Mouse (Mus musculus) midbrain, embryonic 12.5 days (tissue): ENCODE measurements around the gene Frmd5. TPM values are rescaled to one million over a fixed set of nuclear protein-coding genes. Genes with fewer than 3 reads are reported as not detected.

Experiments used
- ATAC-seq: fragments of 200-750 bp; cut with Nextera tagmentation; 2 replicates; pipeline ENCODE4 v1.8.0; 2017; ENCODE audit warnings: low read depth, moderate TSS enrichment, moderate library complexity; ENCODE audit not compliant: low FRiP score
- H3K27ac ChIP-seq: fragments of 300-500 bp; sonication (generic); replicated peaks from 2 replicates; pipeline ENCODE4 v1.5.1; 2016; ENCODE audit warnings: mild to moderate bottlenecking
- H3K27me3 ChIP-seq: fragments of 300-500 bp; sonication (generic); 2 replicates; pipeline ENCODE4 v1.6.1; 2016; ENCODE audit warnings: mild to moderate bottlenecking
- H3K36me3 ChIP-seq: fragments of 300-500 bp; sonication (generic); 2 replicates; pipeline ENCODE4 v1.6.1; 2016
- H3K4me1 ChIP-seq: fragments of 300-500 bp; sonication (generic); 2 replicates; pipeline ENCODE4 v1.6.1; 2016
- H3K4me2 ChIP-seq: fragments of 300-500 bp; sonication (generic); replicated peaks from 2 replicates; pipeline ENCODE4 v1.6.1; 2016; ENCODE audit warnings: mild to moderate bottlenecking, moderate library complexity
- H3K4me3 ChIP-seq: fragments of 300-500 bp; sonication (generic); 2 replicates; pipeline ENCODE4 v1.5.1; 2016; ENCODE audit warnings: mild to moderate bottlenecking
- H3K9ac ChIP-seq: fragments of 300-500 bp; sonication (generic); replicated peaks from 2 replicates; pipeline ENCODE4 v1.6.1; 2016; ENCODE audit warnings: mild to moderate bottlenecking, moderate library complexity
- H3K9me3 ChIP-seq: fragments of 300-500 bp; sonication (generic); 2 replicates; pipeline ENCODE4 v1.6.1; 2016; ENCODE audit warnings: mild to moderate bottlenecking
- WGBS: fragments of 180-500 bp; shearing (Covaris S2); methylation state at CpG from one replicate; pipeline ENCODE4 v1.1.7; 2016; 5-methylcytosine and 5-hydroxymethylcytosine counted together
- polyA plus RNA-seq: library from polyadenylated mRNA; unstranded; fragments of >200 nt; fragmentation: Nextera tagmentation; extraction: Ambion mirVana; gene quantifications from 2 replicates; pipeline ENCODE4 v1.2.1, GENCODE M21; 2016

Gene Frmd5
- polyA plus RNA-seq, 1 experiment from 2014 or later: 22.0 TPM

GRCm38 (mm10) chr2:121717133-121717532, 89.8 kb downstream of the Frmd5 start:
- H3K36me3 ChIP-seq: no peaks in the 10 kb centered on the region
- no peak overlapping the region for H3K4me2 ChIP-seq
- H3K9ac ChIP-seq: no peak overlapping the region
- ATAC-seq: 0 out of 2 replicates have a peak, but pooled peaks have one; percentile 44
- no peak overlapping the region for H3K27ac ChIP-seq
- H3K4me1 ChIP-seq: peaks cover 10% of the 10 kb centered on the region
- WGBS: 50% methylated on average over 3 of the region's 3 CpGs
- H3K9me3 ChIP-seq: no peaks in the 10 kb centered on the region
- no peak overlapping the region for H3K4me3 ChIP-seq
- H3K27me3 ChIP-seq: no peaks in the 10 kb centered on the region

- Histone ChIP-seq H3K27ac (no peak overlapping the region), H3K4me2 (no peak overlapping the region), H3K9me3 (no peaks in the 10 kb centered on the region), H3K36me3 (no peaks in the 10 kb centered on the region), H3K4me3 (no peak overlapping the region), H3K4me1 (peaks cover 10% of the 10 kb centered on the region), H3K27me3 (no peaks in the 10 kb centered on the region), H3K9ac (no peak overlapping the region)
- 93% methylated on average over 4 of the region's 4 CpGs for WGBS
- no peak for ATAC-seq
These were observed 93.3 kb downstream of the Frmd5 start for GRCm38 (mm10) chr2:121713567-121713966.

GRCm38 (mm10) chr2:121711748-121712384, 95.0 kb downstream of the Frmd5 start:
- no peak for ATAC-seq
- WGBS: 34% methylated on average over 9 of the region's 9 CpGs
- peaks cover 7% of the 10 kb centered on the region for H3K4me1 ChIP-seq
- no peak overlapping the region for H3K9ac ChIP-seq
- no peaks in the 10 kb centered on the region for H3K36me3 ChIP-seq
- no peak overlapping the region for H3K4me3 ChIP-seq
- H3K4me2 ChIP-seq: no peak overlapping the region
- no peak overlapping the region for H3K27ac ChIP-seq
- H3K27me3 ChIP-seq: no peaks in the 10 kb centered on the region
- H3K9me3 ChIP-seq: no peaks in the 10 kb centered on the region

GRCm38 (mm10) chr2:121709096-121709495, 97.8 kb downstream of the Frmd5 start:
- H3K9ac ChIP-seq: no peak overlapping the region
- H3K4me1 ChIP-seq: peaks cover 7% of the 10 kb centered on the region; the same call in 1 of the 2 replicates
- H3K4me3 ChIP-seq: no peak overlapping the region
- no peaks in the 10 kb centered on the region for H3K9me3 ChIP-seq
- H3K27ac ChIP-seq: no peak overlapping the region
- WGBS: 89% methylated on average over 4 of the region's 4 CpGs
- no peak overlapping the region for H3K4me2 ChIP-seq
- no peaks in the 10 kb centered on the region for H3K36me3 ChIP-seq
- no peaks in the 10 kb centered on the region for H3K27me3 ChIP-seq
- ATAC-seq: no peak

- WGBS: 87% methylated on average over 5 of the region's 5 CpGs
- H3K4me3 ChIP-seq: no peak overlapping the region
- no peak for ATAC-seq
- no peak overlapping the region for H3K27ac ChIP-seq
- H3K4me1 ChIP-seq: peaks cover 7% of the 10 kb centered on the region; the same call in 1 of the 2 replicates
- H3K9ac ChIP-seq: no peak overlapping the region
- no peak overlapping the region for H3K4me2 ChIP-seq
- H3K9me3 ChIP-seq: no peaks in the 10 kb centered on the region
- H3K27me3 ChIP-seq: no peaks in the 10 kb centered on the region
- H3K36me3 ChIP-seq: no peaks in the 10 kb centered on the region
These were observed 99.4 kb downstream of the Frmd5 start for GRCm38 (mm10) chr2:121707461-121707860.

GRCm38 (mm10) chr2:121705756-121706155, 101.1 kb downstream of the Frmd5 start:
- Histone ChIP-seq H3K36me3 (no peaks in the 10 kb centered on the region), H3K4me1 (no peaks in the 10 kb centered on the region), H3K9ac (no peak overlapping the region), H3K9me3 (no peaks in the 10 kb centered on the region), H3K27ac (no peak overlapping the region), H3K27me3 (no peaks in the 10 kb centered on the region), H3K4me3 (no peak overlapping the region), H3K4me2 (no peak overlapping the region)
- 53% methylated on average over 2 of the region's 2 CpGs for WGBS
- ATAC-seq: no peak

- no peaks in the 10 kb centered on the region for H3K36me3 ChIP-seq
- 29% methylated on average over 6 of the region's 6 CpGs for WGBS
- no peaks in the 10 kb centered on the region for H3K9me3 ChIP-seq
- no peak for ATAC-seq
- peaks cover 10% of the 10 kb centered on the region; the same call in 1 of the 2 replicates for H3K4me1 ChIP-seq
- H3K9ac ChIP-seq: no peak overlapping the region
- H3K27ac ChIP-seq: no peak overlapping the region
- H3K27me3 ChIP-seq: no peaks in the 10 kb centered on the region
- no peak overlapping the region for H3K4me3 ChIP-seq
- H3K4me2 ChIP-seq: no peak overlapping the region
These were observed 107.6 kb downstream of the Frmd5 start for GRCm38 (mm10) chr2:121699331-121699730.

GRCm38 (mm10) chr2:121695436-121695835, 111.5 kb downstream of the Frmd5 start:
- Histone ChIP-seq H3K27me3 (no peaks in the 10 kb centered on the region), H3K36me3 (no peaks in the 10 kb centered on the region), H3K9me3 (no peaks in the 10 kb centered on the region), H3K4me3 (no peak overlapping the region), H3K4me2 (no peak overlapping the region), H3K27ac (no peak overlapping the region), H3K4me1 (peaks cover 10% of the 10 kb centered on the region; the same call in 1 of the 2 replicates), H3K9ac (no peak overlapping the region)
- WGBS: 83% methylated on average over 10 of the region's 10 CpGs
- no peak for ATAC-seq

- H3K4me3 ChIP-seq: no peak overlapping the region
- H3K9ac ChIP-seq: no peak overlapping the region
- no peak overlapping the region for H3K27ac ChIP-seq
- ATAC-seq: no peak
- no peaks in the 10 kb centered on the region for H3K9me3 ChIP-seq
- no peaks in the 10 kb centered on the region for H3K27me3 ChIP-seq
- WGBS: 83% methylated on average over 2 of the region's 2 CpGs
- no peaks in the 10 kb centered on the region for H3K36me3 ChIP-seq
- no peak overlapping the region for H3K4me2 ChIP-seq
- no peaks in the 10 kb centered on the region for H3K4me1 ChIP-seq
These were observed 118.8 kb downstream of the Frmd5 start for GRCm38 (mm10) chr2:121688107-121688506.

- H3K9ac ChIP-seq: no peak overlapping the region
- no peaks in the 10 kb centered on the region for H3K9me3 ChIP-seq
- no peak overlapping the region for H3K27ac ChIP-seq
- WGBS: 90% methylated on average over 8 of the region's 8 CpGs
- H3K4me1 ChIP-seq: no peaks in the 10 kb centered on the region
- no peaks in the 10 kb centered on the region for H3K27me3 ChIP-seq
- no peaks in the 10 kb centered on the region for H3K36me3 ChIP-seq
- ATAC-seq: no peak
- H3K4me3 ChIP-seq: no peak overlapping the region
- no peak overlapping the region for H3K4me2 ChIP-seq
These were observed 123.3 kb downstream of the Frmd5 start for GRCm38 (mm10) chr2:121683606-121684005.

GRCm38 (mm10) chr2:121682361-121682760, 124.5 kb downstream of the Frmd5 start:
- no peaks in the 10 kb centered on the region for H3K9me3 ChIP-seq
- no peak overlapping the region for H3K9ac ChIP-seq
- H3K4me1 ChIP-seq: peaks cover 6% of the 10 kb centered on the region; the same call in 1 of the 2 replicates
- no peak for ATAC-seq
- no peaks in the 10 kb centered on the region for H3K36me3 ChIP-seq
- 91% methylated on average over 3 of the region's 3 CpGs for WGBS
- no peaks in the 10 kb centered on the region for H3K27me3 ChIP-seq
- no peak overlapping the region for H3K4me3 ChIP-seq
- H3K27ac ChIP-seq: no peak overlapping the region
- no peak overlapping the region for H3K4me2 ChIP-seq

- no peak overlapping the region for H3K4me3 ChIP-seq
- no peak overlapping the region for H3K4me2 ChIP-seq
- no peak overlapping the region for H3K9ac ChIP-seq
- H3K27ac ChIP-seq: no peak overlapping the region
- ATAC-seq: no peak
- no peaks in the 10 kb centered on the region for H3K9me3 ChIP-seq
- H3K36me3 ChIP-seq: no peaks in the 10 kb centered on the region
- WGBS: 88% methylated on average over 7 of the region's 7 CpGs
- H3K27me3 ChIP-seq: no peaks in the 10 kb centered on the region
- H3K4me1 ChIP-seq: peaks cover 12% of the 10 kb centered on the region; the same call in 1 of the 2 replicates
These were observed 127.2 kb downstream of the Frmd5 start for GRCm38 (mm10) chr2:121679711-121680110.

- peak overlapping the region; percentile 22; the same call in 1 of the 2 replicates for H3K27ac ChIP-seq
- H3K9me3 ChIP-seq: no peaks in the 10 kb centered on the region
- WGBS: 61% methylated on average over 6 of the region's 6 CpGs
These were observed 129.3 kb downstream of the Frmd5 start for GRCm38 (mm10) chr2:121677649-121677986.

More at GRCm38 (mm10) chr2:121677649-121677986, 129.3 kb downstream of the Frmd5 start:
- no peaks in the 10 kb centered on the region for H3K27me3 ChIP-seq
- no peak overlapping the region for H3K9ac ChIP-seq
- no peaks in the 10 kb centered on the region for H3K36me3 ChIP-seq
- ATAC-seq: no peak
- peaks cover 12% of the 10 kb centered on the region; the same call in 1 of the 2 replicates for H3K4me1 ChIP-seq
- H3K4me2 ChIP-seq: no peak overlapping the region
- no peak overlapping the region for H3K4me3 ChIP-seq
